Mouse (Mus musculus): Measurements from ENCODE around the gene Nucb2.

DNA sequence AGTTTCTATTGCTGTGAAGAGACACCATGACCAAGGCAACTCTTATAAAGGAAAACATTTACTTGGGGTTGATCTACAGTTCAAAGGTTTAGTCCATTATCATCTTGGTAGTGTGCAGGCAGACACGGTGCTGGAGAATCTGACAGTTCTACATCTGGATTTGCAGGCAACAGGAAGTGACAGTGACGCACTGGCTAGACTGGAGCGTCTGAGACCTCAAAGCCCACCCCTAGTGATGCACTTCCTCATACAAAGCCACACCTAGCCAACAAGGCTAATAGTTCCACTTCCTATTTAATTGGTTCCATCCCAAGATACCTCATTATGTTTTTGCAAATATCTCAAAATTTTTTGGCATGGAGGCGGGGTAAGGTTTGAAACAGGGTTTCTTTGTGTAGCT is 25.6 kb downstream of the Nucb2 start:
- TF ChIP-seq JUND (conservative IDR thresholded peaks at IDR 0.05; ENCODE audit: low read depth, low read length) (no peak), CTCF (conservative IDR thresholded peaks at IDR 0.05 in 1 of 2, IDR thresholded peaks at IDR 0.05 in 1 of 2; ENCODE audit: low read depth in 2 of 2, low read length in 2 of 2) (no peak), POLR2A (IDR thresholded peaks at IDR 0.05; ENCODE audit: low read depth, low read length) (no peak), MAFK (IDR thresholded peaks at IDR 0.05; ENCODE audit: insufficient replicate concordance, low read length) (no peak), SMC3 (IDR thresholded peaks at IDR 0.05; ENCODE audit: low read depth, low read length) (no peak)

All from CH12.LX (cell line).